Mouse (Mus musculus): Measurements from ENCODE around the gene Qsox1.

- TF ChIP-seq CTCF (conservative IDR thresholded peaks at IDR 0.05; ENCODE audit: low read length) (no peak), POU5F1 (IDR thresholded peaks at IDR 0.05; ENCODE audit: borderline replicate concordance, low read length) (no peak)
Observed at GRCm38 (mm10) chr1:155758711-155759110, 54.0 kb downstream of the Qsox1 start.
